Mouse (Mus musculus) MEL (cell line): Measurements from ENCODE around the gene Rps6kb2.

Source experiments
- CHD2 ChIP-seq: IDR thresholded peaks from 2 replicates; pipeline ENCODE4 v1.6.1; 2011; ENCODE audit warnings: low read length, improper control_type of control experiment
- CTCF ChIP-seq, 3 experiments: IDR thresholded peaks in 2 of 3; conservative IDR thresholded peaks in 1 of 3; 2 replicates each; pipeline ENCODE4 v1.5.1; 2011 to 2012; ENCODE audit warnings: low read length in 3 of 3, low read depth in 2 of 3, mild to moderate bottlenecking in 2 of 3, improper control_type of control experiment in 1 of 3, inconsistent platforms in 1 of 3, mixed read lengths in 1 of 3, moderate library complexity in 1 of 3; ENCODE audit not compliant: control insufficient read depth in 1 of 3, insufficient read depth in 1 of 3, poor library complexity in 1 of 3, severe bottlenecking in 1 of 3
- GATA1 ChIP-seq: IDR thresholded peaks from 2 replicates; pipeline ENCODE4 v1.6.1; 2011; ENCODE audit warnings: low read depth, low read length, improper control_type of control experiment
- MAZ ChIP-seq: IDR thresholded peaks from 2 replicates; pipeline ENCODE4 v1.6.1; 2012; ENCODE audit warnings: low read depth, mild to moderate bottlenecking, inconsistent platforms, low read length, improper control_type of control experiment
- POLR2A ChIP-seq, 2 experiments: IDR thresholded peaks; 2 replicates each; pipeline ENCODE4 v1.6.1; 2011 to 2012; ENCODE audit warnings: low read length in 2 of 2, mild to moderate bottlenecking in 2 of 2, control low read depth in 1 of 2, improper control_type of control experiment in 1 of 2, low read depth in 1 of 2, moderate library complexity in 1 of 2; ENCODE audit not compliant: control insufficient read depth in 1 of 2, insufficient read depth in 1 of 2, poor library complexity in 1 of 2
- SIN3A ChIP-seq: IDR thresholded peaks from 2 replicates; pipeline ENCODE4 v1.6.1; 2012; ENCODE audit warnings: low read length, improper control_type of control experiment, inconsistent platforms
- TBP ChIP-seq: IDR thresholded peaks from 2 replicates; pipeline ENCODE4 v1.8.0; 2011; ENCODE audit warnings: low read depth, low read length, improper control_type of control experiment
- TCF12 ChIP-seq: IDR thresholded peaks from 2 replicates; pipeline ENCODE4 v1.6.1; 2014; ENCODE audit warnings: low read depth, mild to moderate bottlenecking, inconsistent platforms, low read length, improper control_type of control experiment, moderate library complexity
- USF1 ChIP-seq: IDR thresholded peaks from 2 replicates; pipeline ENCODE4 v1.6.1; 2014; ENCODE audit warnings: low read depth, mild to moderate bottlenecking, inconsistent platforms, low read length, improper control_type of control experiment, moderate library complexity
- USF2 ChIP-seq, 2 experiments: IDR thresholded peaks; 2 replicates each; pipeline ENCODE4 v1.6.1; 2011 to 2012; ENCODE audit warnings: improper control_type of control experiment in 2 of 2, low read length in 2 of 2, borderline replicate concordance in 1 of 2, inconsistent platforms in 1 of 2, low read depth in 1 of 2, mild to moderate bottlenecking in 1 of 2; ENCODE audit not compliant: insufficient read depth in 1 of 2
- ZKSCAN1 ChIP-seq: IDR thresholded peaks from 2 replicates; pipeline ENCODE4 v1.6.1; 2012; ENCODE audit warnings: low read depth, mild to moderate bottlenecking, inconsistent platforms, low read length, improper control_type of control experiment, moderate library complexity

DNA sequence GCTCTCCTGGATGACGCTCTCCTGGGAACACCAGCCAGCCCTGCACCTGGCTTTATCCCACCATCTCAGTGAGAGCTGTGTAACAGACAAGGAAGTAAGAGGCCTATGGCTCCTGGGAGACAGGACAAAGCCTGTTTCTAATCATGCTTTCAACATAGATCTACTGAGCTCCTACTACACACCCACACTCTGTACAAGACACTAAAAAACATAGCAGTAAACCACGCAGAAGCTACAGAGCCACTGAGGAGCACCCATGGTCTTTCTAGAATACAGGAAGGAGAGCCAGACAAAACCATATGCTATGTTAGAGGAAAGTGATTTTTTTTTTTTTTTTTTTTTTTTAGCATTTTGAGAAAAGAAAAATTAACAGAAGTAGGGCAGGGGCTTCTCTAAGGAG, 44.8 kb downstream of the Rps6kb2 start:
- TF ChIP-seq ZKSCAN1 (no peak), MAZ (no peak), SIN3A (no peak), USF1 (no peak), TCF12 (no peak), CHD2 (no peak), CTCF (IDR thresholded peaks at IDR 0.05 in 2 of 3, conservative IDR thresholded peaks at IDR 0.05 in 1 of 3; ENCODE audit: control insufficient read depth in 1 of 3, insufficient read depth in 1 of 3, low read depth in 2 of 3, low read length in 3 of 3, poor library complexity in 1 of 3, severe bottlenecking in 1 of 3) (no peak), POLR2A (IDR thresholded peaks at IDR 0.05; ENCODE audit: control insufficient read depth in 1 of 2, insufficient read depth in 1 of 2, low read depth in 1 of 2, low read length in 2 of 2, poor library complexity in 1 of 2) (no peak), TBP (no peak), USF2 (IDR thresholded peaks at IDR 0.05; ENCODE audit: borderline replicate concordance in 1 of 2, insufficient read depth in 1 of 2, low read depth in 1 of 2, low read length in 2 of 2) (no peak), GATA1 (no peak)
